Mouse (Mus musculus) layer of hippocampus, adult 6 months (tissue): ENCODE measurements around the gene Map3k7. TPM values are rescaled to one million over a fixed set of nuclear protein-coding genes. Genes with fewer than 3 reads are reported as not detected.

Experiments
- long read RNA-seq, 2 experiments: library from polyadenylated mRNA; unstranded; transcript quantifications; one replicate each; pipeline ENCODE4 v2.0.0; 2019 to 2020
- polyA plus RNA-seq: library from polyadenylated mRNA; unstranded; fragments of <200 nt; fragmentation: Nextera tagmentation; gene quantifications from 2 replicates; pipeline ENCODE4 v1.2.3, GENCODE M21; 2021

Gene Map3k7
- 1.6 and 2.8 TPM in 2 replicates for polyA plus RNA-seq
- long read RNA-seq, experiment 1, partial matches to known transcripts = 2 of 5 reads
- long read RNA-seq, experiment 1, other reads (novel, unspliced or antisense) = 3 of 5 reads
- long read RNA-seq, experiment 2, full-length matches to known transcripts = 1 of 6 reads
- long read RNA-seq, experiment 2, partial matches to known transcripts = 3 of 6 reads
- long read RNA-seq, experiment 2, other reads (novel, unspliced or antisense) = 2 of 6 reads

DNA sequence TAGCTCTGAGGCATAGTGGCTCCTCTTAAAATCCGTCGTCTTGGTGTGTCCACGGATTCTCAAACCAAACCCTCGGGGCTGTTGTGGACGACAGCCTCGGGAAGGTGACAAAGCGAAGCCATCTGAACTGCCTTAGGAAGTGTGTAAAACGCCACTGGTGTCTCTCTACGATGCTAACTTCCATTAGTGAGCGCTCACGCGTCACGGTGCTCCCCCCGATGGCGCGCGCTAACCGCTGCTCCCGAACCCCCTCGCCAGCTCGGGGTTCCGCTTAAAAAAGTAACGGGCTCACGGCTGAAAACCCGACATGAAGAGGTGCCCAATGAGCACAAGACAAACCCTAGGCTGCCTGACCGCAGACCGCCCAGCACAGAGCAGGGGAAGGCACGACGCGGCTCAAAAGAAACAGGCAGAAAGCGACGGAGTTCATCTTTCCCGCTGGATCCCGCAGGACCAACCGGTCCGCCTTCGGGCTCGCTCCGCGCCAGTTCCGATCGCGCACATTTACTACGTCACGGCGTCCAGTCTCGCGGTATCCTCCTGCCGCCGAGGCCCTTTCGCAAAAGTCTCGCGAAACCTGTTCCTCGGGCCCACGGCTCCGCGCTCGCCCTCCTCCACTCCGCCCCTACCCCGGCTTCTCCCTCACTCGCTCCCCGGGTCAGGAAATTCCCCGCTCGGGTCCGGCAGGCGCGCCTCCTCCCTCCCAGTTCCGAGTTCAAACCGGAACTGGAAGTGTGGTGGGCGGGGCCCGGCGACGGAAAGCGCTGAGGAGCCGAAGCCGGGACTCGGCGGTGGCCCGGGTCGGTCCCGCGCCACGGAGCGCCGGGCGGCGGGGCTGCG is at the start of gene Map3k7:
Gene Map3k7, plus strand, starts transcription at position 744 of the 840 bp plus-strand sequence.

